ENCODE assay signal across 22 mouse cellular contexts in the genomic region with DNA sequence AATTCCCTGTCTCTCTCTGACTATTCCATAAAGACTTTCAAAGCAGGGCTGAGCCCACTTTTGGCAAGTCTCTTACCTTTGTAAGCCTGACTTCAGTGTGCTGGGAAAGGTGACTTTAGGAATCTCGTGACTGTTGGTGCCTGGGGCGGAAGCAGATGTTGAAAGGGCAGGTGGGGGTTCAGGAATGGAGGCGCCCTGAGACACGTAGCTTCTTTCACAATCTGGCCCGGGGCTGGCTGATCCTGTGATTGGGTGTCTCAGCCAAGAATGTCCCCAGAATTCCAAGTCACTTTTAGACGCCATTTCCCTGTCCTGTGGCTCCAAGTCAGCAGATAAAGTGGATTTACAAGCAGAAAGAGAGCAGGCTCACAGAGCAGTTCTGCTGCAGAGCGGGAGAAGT.
DNase-seq lines count a peak whose midpoint lies in the region; TF ChIP-seq lines count a peak whose summit lies in the region.
"Had no signal": no experiment of that assay in that cellular context is flagged by ENCODE, and none has a peak within 500 bp of the region (broad histone marks: within the 10 kb centered on the region; RNA-seq: fewer than 3 reads in every experiment).

No protein-coding gene starts in this region.

- H3K36me3 ChIP-seq in ES-Bruce4 (ENCODE audit: control insufficient read depth, insufficient read depth, low read length, poor library complexity, severe bottlenecking): no peaks in the 10 kb centered on the region
- H3K36me3 ChIP-seq: embryonic facial prominence, embryonic 12.5 days; embryonic facial prominence, embryonic 15.5 days; forebrain, embryonic 12.5 days; forebrain, embryonic 15.5 days; G1E; hindbrain, embryonic 12.5 days; hindbrain, embryonic 15.5 days had no signal

- no peaks in the 10 kb centered on the region for H3K27me3 ChIP-seq in ES-Bruce4 (ENCODE audit: control insufficient read depth, insufficient read depth, low read length, poor library complexity, severe bottlenecking)
- H3K27me3 ChIP-seq: embryonic facial prominence, embryonic 12.5 days; embryonic facial prominence, embryonic 15.5 days; forebrain, embryonic 12.5 days; forebrain, embryonic 15.5 days; hindbrain, embryonic 12.5 days; hindbrain, embryonic 15.5 days had no signal

- no peaks in the 10 kb centered on the region for H3K9me3 ChIP-seq in ES-Bruce4 (replicated peaks; ENCODE audit: control insufficient read depth, insufficient read depth, low read length, poor library complexity, severe bottlenecking)
- H3K9me3 ChIP-seq: embryonic facial prominence, embryonic 12.5 days; embryonic facial prominence, embryonic 15.5 days; forebrain, embryonic 12.5 days; forebrain, embryonic 15.5 days; G1E; hindbrain, embryonic 12.5 days; hindbrain, embryonic 15.5 days had no signal

- no peak for TF ChIP-seq CTCF in ES-Bruce4 (IDR thresholded peaks at IDR 0.05; ENCODE audit: low read depth, low read length)

- peak; percentile 90 for DNase-seq in R1 (ENCODE audit: low read depth, low spot score)
- DNase-seq in fat pad, adult 2 months (ENCODE audit: extremely low read depth, low read depth, low spot score): peak; percentile 59
- DNase-seq in embryo, embryonic 11 days: no peak
- no peak for DNase-seq in neural tube, embryonic 10.5 days (ENCODE audit: extremely low spot score, low spot score)
- no peak for DNase-seq in frontal cortex, postnatal 10 days (ENCODE audit: low spot score in 2 of 2)
- DNase-seq in kidney, adult 8-10 months: no peak
- DNase-seq: adrenal gland, postnatal 10 days; adrenal gland, postnatal 36 days; cerebellum, adult 18-20 months; cerebellum, adult 9-10 months; cerebellum, postnatal 14 days; gastrocnemius, postnatal 10 days; gastrocnemius, postnatal 36 days; heart, adult 11 months had no signal

- H3K4me1 ChIP-seq in ES-Bruce4 (ENCODE audit: control insufficient read depth, insufficient read depth, low read length): peaks cover 13% of the 10 kb centered on the region
- H3K4me1 ChIP-seq: embryonic facial prominence, embryonic 12.5 days; embryonic facial prominence, embryonic 15.5 days; forebrain, embryonic 12.5 days; forebrain, embryonic 15.5 days; hindbrain, embryonic 12.5 days; hindbrain, embryonic 15.5 days had no signal

- H3K27ac ChIP-seq in ES-Bruce4 (ENCODE audit: insufficient read depth, low read length): peak overlapping the region; percentile 48
- H3K27ac ChIP-seq: embryonic facial prominence, embryonic 12.5 days; embryonic facial prominence, embryonic 15.5 days; forebrain, embryonic 12.5 days; forebrain, embryonic 15.5 days; hindbrain, embryonic 12.5 days; hindbrain, embryonic 15.5 days had no signal

- TF ChIP-seq EP300 in ES-Bruce4 (IDR thresholded peaks at IDR 0.05; ENCODE audit: insufficient read depth, low read depth, low read length): peak; percentile 97

- no peak for TF ChIP-seq POLR2A in ES-Bruce4 (IDR thresholded peaks at IDR 0.05; ENCODE audit: insufficient read depth, low read length)

- peak overlapping the region; percentile 31 for H3K4me3 ChIP-seq in ES-Bruce4 (ENCODE audit: low read depth, low read length)
- H3K4me3 ChIP-seq: embryonic facial prominence, embryonic 12.5 days; embryonic facial prominence, embryonic 15.5 days; forebrain, embryonic 12.5 days; forebrain, embryonic 15.5 days; hindbrain, embryonic 12.5 days; hindbrain, embryonic 15.5 days had no signal

- peak overlapping the region; percentile 15 for H3K9ac ChIP-seq in ES-Bruce4 (ENCODE audit: low read depth, poor library complexity, severe bottlenecking)
- H3K9ac ChIP-seq: embryonic facial prominence, embryonic 12.5 days; embryonic facial prominence, embryonic 15.5 days; forebrain, embryonic 12.5 days; forebrain, embryonic 15.5 days; hindbrain, embryonic 12.5 days; hindbrain, embryonic 15.5 days had no signal

Comparison
In these comparisons a context has a peak if more than half of its experiments do, and no peak if none do; other contexts are left out.
1. DNase-seq: peak in R1 (single experiment) and fat pad, adult 2 months (single experiment); none in embryo, embryonic 11 days (single experiment), neural tube, embryonic 10.5 days (single experiment), frontal cortex, postnatal 10 days (0 of 2) and kidney, adult 8-10 months (0 of 2).